Mouse (Mus musculus) cerebellum, adult 2 months (tissue): ENCODE data around the gene Pou5f1. TPM values are rescaled to one million over a fixed set of nuclear protein-coding genes. Genes with fewer than 3 reads are reported as not detected.

Experiments
- DNase-seq, 2 experiments: peaks; one replicate each; pipeline ENCODE4 v3.0.0; 2021
- H3K27ac ChIP-seq: fragments of 200-500 bp; 2 replicates; pipeline ENCODE4 v1.5.1; 2012; ENCODE audit warnings: low read length, control low read depth, inconsistent platforms; ENCODE audit not compliant: insufficient read depth
- H3K27me3 ChIP-seq: fragments of 200-500 bp; 2 replicates; pipeline ENCODE4 v1.6.1; 2012; ENCODE audit warnings: inconsistent platforms, mild to moderate bottlenecking, low read length, moderate library complexity; ENCODE audit not compliant: control insufficient read depth, insufficient read depth
- H3K4me1 ChIP-seq: fragments of 200-500 bp; 2 replicates; pipeline ENCODE4 v1.6.1; 2011; ENCODE audit warnings: low read length; ENCODE audit not compliant: control insufficient read depth, insufficient read depth
- H3K4me3 ChIP-seq: fragments of 200-500 bp; replicated peaks from 2 replicates; pipeline ENCODE3; 2011; ENCODE audit warnings: mild to moderate bottlenecking, low read depth, low read length, control low read depth; ENCODE audit not compliant: insufficient read depth
- CTCF ChIP-seq: fragments of 200-500 bp; IDR thresholded peaks from 2 replicates; pipeline ENCODE4 v1.5.1; 2011; ENCODE audit warnings: low read depth, mild to moderate bottlenecking, control low read depth, low read length, moderate library complexity, borderline replicate concordance; ENCODE audit not compliant: insufficient read depth
- POLR2A ChIP-seq: fragments of 200-500 bp; IDR thresholded peaks from 2 replicates; pipeline ENCODE4 v1.6.1; 2011; ENCODE audit warnings: low read length, control low read depth, borderline replicate concordance; ENCODE audit not compliant: insufficient read depth
- WGBS: fragments of 180-500 bp; shearing (Covaris S2); methylation state at CpG from one replicate; pipeline ENCODE4 v1.1.7; 2018; 5-methylcytosine and 5-hydroxymethylcytosine counted together
- polyA plus RNA-seq: library from polyadenylated mRNA; depleted of rRNA; stranded (reverse); fragments of >200 nt; gene quantifications from 2 replicates; pipeline ENCODE4 v1.2.3, GENCODE M21; 2012

The Pou5f1 gene
- polyA plus RNA-seq, 1 experiment = not detected

DNA sequence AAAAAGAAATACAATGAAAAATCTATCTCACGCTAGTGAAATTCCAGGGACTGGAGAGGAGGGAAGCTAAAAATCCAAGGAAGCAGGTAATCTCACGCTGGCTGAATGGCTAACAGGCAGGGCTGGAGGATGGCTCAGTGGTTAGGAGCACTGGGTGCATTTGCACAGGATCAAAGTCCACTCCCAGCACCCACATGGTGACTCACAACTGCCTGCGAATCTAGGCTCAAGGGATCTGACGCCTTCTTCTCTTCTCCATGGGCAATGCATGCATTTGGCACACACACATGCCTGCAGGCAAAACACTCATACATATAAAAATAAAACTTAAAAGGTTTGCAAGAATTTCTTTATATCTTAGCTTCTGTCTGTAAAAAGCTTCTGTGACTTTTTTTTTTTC, 31.6 kb downstream of the Pou5f1 start:
- no peak for DNase-seq
- Histone ChIP-seq H3K27me3 (no peaks in the 10 kb centered on the region), H3K4me1 (no peaks in the 10 kb centered on the region), H3K4me3 (no peak overlapping the region), H3K27ac (no peak overlapping the region)
- WGBS = 91% methylated on average over 4 of the region's 4 CpGs
- TF ChIP-seq CTCF (no peak), POLR2A (no peak)

GRCm38 (mm10) chr17:35538476-35538875, 32.7 kb downstream of the Pou5f1 start:
- 78% methylated on average over 1 of the region's 1 CpGs for WGBS
- Histone ChIP-seq H3K27me3 (no peaks in the 10 kb centered on the region), H3K4me1 (no peaks in the 10 kb centered on the region), H3K27ac (no peak overlapping the region), H3K4me3 (no peak overlapping the region)
- no peak for TF ChIP-seq CTCF
- no peak for TF ChIP-seq POLR2A
- no peak for DNase-seq

DNA sequence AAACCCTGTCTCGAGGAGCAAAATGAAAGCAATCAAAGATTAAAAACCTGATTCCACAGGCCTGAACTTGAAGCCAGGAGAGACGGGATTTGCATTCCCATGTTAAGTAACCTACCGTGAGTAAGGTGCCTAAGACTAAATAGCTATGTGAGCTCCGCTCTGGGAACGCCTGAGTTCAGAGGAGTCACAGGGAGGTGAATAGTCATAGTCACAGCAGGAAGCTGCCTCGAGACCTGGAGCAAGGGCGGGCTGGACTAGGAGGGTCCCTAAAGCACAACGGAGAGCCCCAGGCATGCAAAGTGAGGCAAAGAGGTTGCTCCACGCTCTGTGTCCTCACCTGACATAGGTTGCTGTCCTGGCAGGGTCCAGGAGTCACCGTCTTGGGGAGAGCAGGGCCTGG, 33.7 kb downstream of the Pou5f1 start:
- no peak for TF ChIP-seq POLR2A
- TF ChIP-seq CTCF = no peak
- H3K4me1 ChIP-seq = no peaks in the 10 kb centered on the region
- H3K4me3 ChIP-seq = no peak overlapping the region
- no peaks in the 10 kb centered on the region for H3K27me3 ChIP-seq
- no peak for DNase-seq
- 59% methylated on average over 10 of the region's 10 CpGs for WGBS
- no peak overlapping the region for H3K27ac ChIP-seq

DNA sequence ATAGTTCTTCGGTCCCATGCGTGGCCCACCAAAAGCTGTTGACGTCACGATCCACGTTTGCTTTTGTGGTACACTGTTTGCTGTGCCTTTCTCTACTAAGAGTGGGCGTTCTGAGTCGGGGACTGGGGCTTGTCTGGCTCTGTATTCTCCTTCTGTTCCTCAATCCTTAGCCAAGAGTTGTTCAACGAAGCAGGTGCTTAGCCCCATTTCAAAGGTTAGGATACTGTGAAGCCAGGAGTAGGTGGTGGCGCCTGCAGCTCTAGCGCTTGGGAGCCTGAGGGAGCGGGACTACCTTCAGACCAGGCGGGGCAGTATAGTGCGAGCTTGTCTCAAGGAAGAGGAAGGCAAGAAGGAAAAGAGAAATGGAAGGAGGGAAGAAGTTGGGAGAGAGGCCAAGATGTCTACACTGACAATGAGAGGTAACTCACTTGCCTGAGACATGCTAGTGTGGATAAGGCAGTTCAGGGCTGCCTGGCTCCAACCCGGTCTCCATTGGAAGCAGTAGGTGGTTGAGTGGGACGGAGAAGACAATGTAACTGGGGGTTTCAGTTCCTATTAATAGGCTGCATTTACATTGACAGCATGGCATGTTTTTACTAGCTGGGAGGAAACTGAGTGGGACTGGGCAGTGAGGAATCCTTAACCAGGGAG, 37.1 kb downstream of the Pou5f1 start:
- H3K4me1 ChIP-seq = peaks cover 4% of the 10 kb centered on the region; the same call in 1 of the 2 replicates
- H3K27ac ChIP-seq = no peak overlapping the region
- TF ChIP-seq POLR2A (no peak), CTCF (no peak)
- peak in 1 of 2 experiments; percentile 41 for DNase-seq
- H3K4me3 ChIP-seq = no peak overlapping the region
- no peaks in the 10 kb centered on the region for H3K27me3 ChIP-seq
- 66% methylated on average over 15 of the region's 15 CpGs for WGBS

GRCm38 (mm10) chr17:35543412-35543861, 37.6 kb downstream of the Pou5f1 start:
- Histone ChIP-seq H3K27me3 (no peaks in the 10 kb centered on the region), H3K4me1 (peaks cover 4% of the 10 kb centered on the region; the same call in 1 of the 2 replicates), H3K27ac (no peak overlapping the region), H3K4me3 (no peak overlapping the region)
- no peak for TF ChIP-seq CTCF
- TF ChIP-seq POLR2A = no peak
- DNase-seq = no peak
- 28% methylated on average over 14 of the region's 14 CpGs for WGBS

GRCm38 (mm10) chr17:35544001-35544400, 38.2 kb downstream of the Pou5f1 start:
- 68% methylated on average over 6 of the region's 6 CpGs for WGBS
- no peak overlapping the region for H3K27ac ChIP-seq

DNA sequence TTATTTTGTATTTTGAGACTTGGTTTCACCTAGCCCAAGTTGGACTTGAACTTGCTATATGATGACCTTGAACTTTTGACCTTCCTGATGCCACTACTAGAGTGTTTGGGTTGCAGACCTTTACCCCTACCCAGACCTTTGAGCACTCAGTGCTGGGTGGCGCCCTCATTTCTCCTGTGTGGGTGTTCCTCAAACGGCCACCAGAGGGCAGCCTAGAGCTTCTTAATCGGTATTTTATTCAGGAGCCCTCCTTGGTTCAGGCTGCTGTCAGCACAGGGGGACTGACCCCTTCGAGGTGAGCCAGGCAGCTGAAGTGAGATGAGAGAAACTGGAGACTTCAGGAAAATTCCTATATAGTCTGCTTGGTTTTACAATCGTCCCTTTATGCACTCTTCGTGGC, 38.9 kb downstream of the Pou5f1 start:
- H3K27me3 ChIP-seq = no peaks in the 10 kb centered on the region
- no peak overlapping the region for H3K27ac ChIP-seq
- peak; percentile 43 to 68 for DNase-seq
- no peak overlapping the region for H3K4me3 ChIP-seq
- no peak for TF ChIP-seq POLR2A
- TF ChIP-seq CTCF = peak; percentile 69
- 35% methylated on average over 6 of the region's 6 CpGs for WGBS
- H3K4me1 ChIP-seq = peaks cover 13% of the 10 kb centered on the region

More at GRCm38 (mm10) chr17:35544001-35544400, 38.2 kb downstream of the Pou5f1 start:
- no peak for TF ChIP-seq CTCF
- TF ChIP-seq POLR2A = no peak
- no peaks in the 10 kb centered on the region for H3K27me3 ChIP-seq
- peaks cover 8% of the 10 kb centered on the region for H3K4me1 ChIP-seq
- H3K4me3 ChIP-seq = no peak overlapping the region
- no peak for DNase-seq

DNA sequence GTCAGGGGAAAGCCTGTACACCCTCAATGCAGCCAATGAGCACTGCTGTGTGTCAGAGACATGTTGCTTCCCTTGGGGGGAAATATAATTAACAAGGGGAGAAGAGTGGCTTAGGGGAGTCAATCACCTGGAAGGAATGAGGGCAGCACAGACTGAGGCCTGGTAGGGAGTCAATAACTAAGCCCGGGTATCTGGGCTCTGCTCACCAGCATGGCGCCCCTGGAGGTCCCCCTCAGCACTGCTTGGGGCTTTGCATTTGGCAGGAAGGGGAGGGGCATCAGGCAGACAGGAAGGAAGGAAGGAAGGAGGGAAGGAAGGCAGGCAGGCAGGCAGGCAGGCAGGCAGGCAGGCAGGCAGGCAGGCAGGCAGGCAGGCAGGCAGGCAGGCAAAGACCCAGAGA, 41.6 kb downstream of the Pou5f1 start:
- 47% methylated on average over 2 of the region's 2 CpGs for WGBS
- no peak overlapping the region for H3K27ac ChIP-seq
- no peaks in the 10 kb centered on the region for H3K27me3 ChIP-seq
- no peak overlapping the region for H3K4me3 ChIP-seq
- DNase-seq = no peak
- TF ChIP-seq POLR2A (no peak), CTCF (no peak)
- H3K4me1 ChIP-seq = peaks cover 15% of the 10 kb centered on the region
